Mouse (Mus musculus) G1E (cell line): Measurements from ENCODE around the gene Aff3.

ENCODE experiments used
- CTCF ChIP-seq: IDR thresholded peaks from 2 replicates; pipeline ENCODE4 v1.5.1; 2012; ENCODE audit warnings: low read depth, low read length, inconsistent platforms, mixed read lengths
- GATA1 ChIP-seq: IDR thresholded peaks from 2 replicates; pipeline ENCODE4 v1.6.1; 2012; ENCODE audit warnings: borderline replicate concordance, low read length, inconsistent platforms, mixed read lengths
- GATA2 ChIP-seq: IDR thresholded peaks from 2 replicates; pipeline ENCODE4 v1.6.1; 2012; ENCODE audit warnings: low read depth, low read length, inconsistent platforms, borderline replicate concordance
- POLR2AphosphoS5 ChIP-seq: IDR thresholded peaks from 2 replicates; pipeline ENCODE4 v1.6.1; 2012; ENCODE audit warnings: low read depth, low read length, inconsistent platforms; ENCODE audit not compliant: insufficient replicate concordance
- TAL1 ChIP-seq: conservative IDR thresholded peaks from 2 replicates; pipeline ENCODE4 v1.6.1; 2012; ENCODE audit warnings: low read depth, low read length, inconsistent platforms, mixed read lengths

GRCm38 (mm10) chr1:38212386-38212785, 452.4 kb downstream of the Aff3 start:
- no peak for TF ChIP-seq CTCF
- TF ChIP-seq GATA1 = no peak
- TF ChIP-seq TAL1 = no peak
- no peak for TF ChIP-seq POLR2AphosphoS5
- TF ChIP-seq GATA2 = no peak
